Mouse (Mus musculus) embryonic facial prominence, embryonic 11.5 days (tissue): ENCODE measurements around the gene Avil. TPM values are rescaled to one million over a fixed set of nuclear protein-coding genes. Genes with fewer than 3 reads are reported as not detected.

Experiments used
- ATAC-seq: fragments of 200-750 bp; cut with Nextera tagmentation; replicated peaks from 2 replicates; pipeline ENCODE4 v1.8.0; 2017; ENCODE audit warnings: low read depth; ENCODE audit not compliant: insufficient number of reproducible peaks, low FRiP score, low TSS enrichment
- DNase-seq: peaks from one replicate; pipeline ENCODE4 v3.0.0-alpha.2; 2015; ENCODE audit warnings: low spot score
- H3K27ac ChIP-seq: fragments of 300-500 bp; sonication (generic); replicated peaks from 2 replicates; pipeline ENCODE4 v1.5.1; 2014; ENCODE audit warnings: mild to moderate bottlenecking, low read depth, low read length, control low read depth
- H3K27me3 ChIP-seq: fragments of 300-500 bp; sonication (generic); 2 replicates; pipeline ENCODE4 v1.6.1; 2014; ENCODE audit warnings: mild to moderate bottlenecking, low read length, moderate library complexity, mixed read lengths; ENCODE audit not compliant: control insufficient read depth, insufficient read depth
- H3K36me3 ChIP-seq: fragments of 300-500 bp; sonication (generic); replicated peaks from 2 replicates; pipeline ENCODE4 v1.6.1; 2014; ENCODE audit warnings: low read depth, mild to moderate bottlenecking, low read length, moderate library complexity, mixed read lengths; ENCODE audit not compliant: control insufficient read depth, insufficient read depth
- H3K4me1 ChIP-seq: fragments of 300-500 bp; sonication (generic); 2 replicates; pipeline ENCODE4 v1.6.1; 2014; ENCODE audit warnings: low read length, mixed read lengths; ENCODE audit not compliant: control insufficient read depth, insufficient read depth
- H3K4me2 ChIP-seq: fragments of 300-500 bp; sonication (generic); 2 replicates; pipeline ENCODE4 v1.6.1; 2014; ENCODE audit warnings: low read depth, mild to moderate bottlenecking, control low read depth, low read length, moderate library complexity
- H3K4me3 ChIP-seq: fragments of 300-500 bp; sonication (generic); 2 replicates; pipeline ENCODE4 v1.5.1; 2014; ENCODE audit warnings: low read depth, low read length, control low read depth
- H3K9ac ChIP-seq: fragments of 300-500 bp; sonication (generic); replicated peaks from 2 replicates; pipeline ENCODE4 v1.6.1; 2014; ENCODE audit warnings: mild to moderate bottlenecking, control low read depth, low read length
- H3K9me3 ChIP-seq: fragments of 300-500 bp; sonication (generic); replicated peaks from 2 replicates; pipeline ENCODE4 v1.6.1; 2016; ENCODE audit warnings: mild to moderate bottlenecking, low read length, inconsistent platforms, mixed read lengths; ENCODE audit not compliant: control insufficient read depth
- WGBS: fragments of 180-500 bp; shearing (Covaris S2); extraction: QIAGEN DNeasy Blood & Tissue Kit; methylation state at CpG from one replicate; pipeline ENCODE4 v1.1.7; 2014; 5-methylcytosine and 5-hydroxymethylcytosine counted together
- polyA plus RNA-seq: library from polyadenylated mRNA; unstranded; fragments of >200 nt; fragmentation: Nextera tagmentation; extraction: Ambion mirVana; gene quantifications from 2 replicates; pipeline ENCODE4 v1.2.1, GENCODE M21; 2014

Gene Avil
- polyA plus RNA-seq: 0.39 and 0.42 TPM in 2 replicates

GRCm38 (mm10) chr10:127000529-127000928 lies at the start of gene Avil:
Gene Avil, plus strand, starts transcription at chr10:127000709.
- H3K4me3 ChIP-seq: no peak within 1 kb of the TSS
- WGBS: 88% methylated on average over 5 of the region's 5 CpGs
- no peak within 1 kb of the TSS for H3K27ac ChIP-seq
- H3K9me3 ChIP-seq: no peaks in the 10 kb centered on the region
- no peak within 1 kb of the TSS for H3K9ac ChIP-seq
- no peaks in the 10 kb centered on the region for H3K4me1 ChIP-seq
- H3K36me3 ChIP-seq: peaks cover 9% of the 10 kb centered on the region
- no peak for DNase-seq
- no peak within 1 kb of the TSS for H3K4me2 ChIP-seq
- H3K27me3 ChIP-seq: no peaks in the 10 kb centered on the region
- ATAC-seq: no peak

GRCm38 (mm10) chr10:126952375-126952774 lies 48.1 kb upstream of the Avil start:
- DNase-seq: no peak
- Histone ChIP-seq H3K36me3 (no peaks in the 10 kb centered on the region), H3K9ac (no peak overlapping the region), H3K9me3 (no peaks in the 10 kb centered on the region), H3K4me1 (peaks cover 3% of the 10 kb centered on the region), H3K4me2 (no peak overlapping the region), H3K4me3 (no peak overlapping the region), H3K27ac (no peak overlapping the region), H3K27me3 (no peaks in the 10 kb centered on the region)
- ATAC-seq: no peak
- WGBS: 86% methylated on average over 1 of the region's 1 CpGs

- WGBS: 89% methylated on average over 3 of the region's 3 CpGs
- H3K27me3 ChIP-seq: no peaks in the 10 kb centered on the region
- H3K4me3 ChIP-seq: no peak overlapping the region
- DNase-seq (no peak), ATAC-seq (no peak)
- H3K9me3 ChIP-seq: no peaks in the 10 kb centered on the region
- peaks cover 7% of the 10 kb centered on the region for H3K4me1 ChIP-seq
- no peaks in the 10 kb centered on the region for H3K36me3 ChIP-seq
- H3K9ac ChIP-seq: no peak overlapping the region
- no peak overlapping the region for H3K27ac ChIP-seq
- no peak overlapping the region for H3K4me2 ChIP-seq
Observed at GRCm38 (mm10) chr10:126953029-126953471, 47.5 kb upstream of the Avil start.

- H3K27me3 ChIP-seq: no peaks in the 10 kb centered on the region
- peak; percentile 39 for DNase-seq
- no peaks in the 10 kb centered on the region for H3K36me3 ChIP-seq
- H3K9ac ChIP-seq: peak overlapping the region; percentile 51
- no peak overlapping the region for H3K4me3 ChIP-seq
- H3K4me1 ChIP-seq: peaks cover 7% of the 10 kb centered on the region
- no peaks in the 10 kb centered on the region for H3K9me3 ChIP-seq
- WGBS: 5% methylated on average over 15 of the region's 15 CpGs
- peak overlapping the region; percentile 41; the same call in 1 of the 2 replicates for H3K27ac ChIP-seq
- ATAC-seq: no peak
- peak overlapping the region; percentile 33 for H3K4me2 ChIP-seq
Observed at GRCm38 (mm10) chr10:126956692-126957358, 43.7 kb upstream of the Avil start.

GRCm38 (mm10) chr10:126957359-126958107 lies 43.0 kb upstream of the Avil start:
- H3K4me2 ChIP-seq: peak overlapping the region; percentile 33
- peak; percentile 82 for ATAC-seq
- H3K36me3 ChIP-seq: no peaks in the 10 kb centered on the region
- DNase-seq: peak; percentile 66
- H3K27ac ChIP-seq: peak overlapping the region; percentile 41; the same call in 1 of the 2 replicates
- H3K9me3 ChIP-seq: no peaks in the 10 kb centered on the region
- peak overlapping the region; percentile 51 for H3K9ac ChIP-seq
- H3K4me3 ChIP-seq: no peak overlapping the region; the same call in 1 of the 2 replicates
- H3K4me1 ChIP-seq: peaks cover 10% of the 10 kb centered on the region
- H3K27me3 ChIP-seq: no peaks in the 10 kb centered on the region
- 2% methylated on average over 25 of the region's 25 CpGs for WGBS

GRCm38 (mm10) chr10:126960496-126960895 lies 40.0 kb upstream of the Avil start:
- no peak overlapping the region for H3K27ac ChIP-seq
- H3K4me3 ChIP-seq: no peak overlapping the region
- no peaks in the 10 kb centered on the region for H3K27me3 ChIP-seq
- DNase-seq: no peak
- H3K4me2 ChIP-seq: no peak overlapping the region
- ATAC-seq: no peak
- H3K9ac ChIP-seq: no peak overlapping the region
- WGBS: 79% methylated on average over 8 of the region's 8 CpGs
- H3K4me1 ChIP-seq: peaks cover 10% of the 10 kb centered on the region
- no peaks in the 10 kb centered on the region for H3K9me3 ChIP-seq
- no peaks in the 10 kb centered on the region for H3K36me3 ChIP-seq

- WGBS: 65% methylated on average over 10 of the region's 10 CpGs
- H3K9me3 ChIP-seq: no peaks in the 10 kb centered on the region
- H3K9ac ChIP-seq: 0 out of 2 replicates have a peak overlapping the region, but pooled peaks have one; percentile 25
- DNase-seq (no peak), ATAC-seq (no peak)
- no peak overlapping the region for H3K4me2 ChIP-seq
- H3K4me3 ChIP-seq: no peak overlapping the region
- H3K27ac ChIP-seq: no peak overlapping the region; the same call in 1 of the 2 replicates
- H3K36me3 ChIP-seq: no peaks in the 10 kb centered on the region
- H3K4me1 ChIP-seq: peaks cover 10% of the 10 kb centered on the region
- H3K27me3 ChIP-seq: no peaks in the 10 kb centered on the region
Observed at GRCm38 (mm10) chr10:126961757-126962156, 38.8 kb upstream of the Avil start.
